Mouse (Mus musculus) neural tube, embryonic 12.5 days (tissue): ENCODE results near the gene Elmo1. TPM values are rescaled to one million over a fixed set of nuclear protein-coding genes. Genes with fewer than 3 reads are reported as not detected.

ENCODE experiments used
- ATAC-seq: fragments of 200-750 bp; cut with Nextera tagmentation; 2 replicates; pipeline ENCODE4 v1.8.0; 2017; ENCODE audit warnings: low read depth, mild to moderate bottlenecking, moderate TSS enrichment, moderate library complexity; ENCODE audit not compliant: low FRiP score
- H3K27ac ChIP-seq: fragments of 300-500 bp; sonication (generic); 2 replicates; pipeline ENCODE4 v1.5.1; 2016
- H3K27me3 ChIP-seq: fragments of 300-500 bp; sonication (generic); replicated peaks from 2 replicates; pipeline ENCODE4 v1.6.1; 2016; ENCODE audit warnings: mild to moderate bottlenecking
- H3K36me3 ChIP-seq: fragments of 300-500 bp; sonication (generic); 2 replicates; pipeline ENCODE4 v1.6.1; 2016; ENCODE audit warnings: mild to moderate bottlenecking
- H3K4me1 ChIP-seq: fragments of 300-500 bp; sonication (generic); 2 replicates; pipeline ENCODE4 v1.6.1; 2016
- H3K4me2 ChIP-seq: fragments of 300-500 bp; sonication (generic); replicated peaks from 2 replicates; pipeline ENCODE4 v1.6.1; 2016; ENCODE audit warnings: mild to moderate bottlenecking
- H3K4me3 ChIP-seq: fragments of 300-500 bp; sonication (generic); 2 replicates; pipeline ENCODE4 v1.5.1; 2016
- H3K9ac ChIP-seq: fragments of 300-500 bp; sonication (generic); 2 replicates; pipeline ENCODE4 v1.6.1; 2016; ENCODE audit warnings: mild to moderate bottlenecking
- H3K9me3 ChIP-seq: fragments of 300-500 bp; sonication (generic); 2 replicates; pipeline ENCODE4 v1.6.1; 2016; ENCODE audit warnings: mild to moderate bottlenecking
- WGBS: fragments of 180-500 bp; shearing (Covaris S2); methylation state at CpG from one replicate; pipeline ENCODE4 v1.1.7; 2016; 5-methylcytosine and 5-hydroxymethylcytosine counted together
- polyA plus RNA-seq: library from polyadenylated mRNA; unstranded; fragments of >200 nt; fragmentation: Nextera tagmentation; extraction: Ambion mirVana; gene quantifications from 2 replicates; pipeline ENCODE4 v1.2.1, GENCODE M21; 2016

The Elmo1 gene
- polyA plus RNA-seq, 1 experiment from 2014 or later, result 39.5 TPM

GRCm38 (mm10) chr13:20063331-20063730, 27.1 kb upstream of the Elmo1 start:
- no peak for ATAC-seq
- Histone ChIP-seq H3K27me3 (no peaks in the 10 kb centered on the region), H3K4me3 (no peak overlapping the region), H3K36me3 (no peaks in the 10 kb centered on the region), H3K27ac (no peak overlapping the region), H3K4me1 (no peaks in the 10 kb centered on the region), H3K9ac (no peak overlapping the region), H3K9me3 (no peaks in the 10 kb centered on the region), H3K4me2 (no peak overlapping the region)
- 77% methylated on average over 5 of the region's 5 CpGs for WGBS

DNA sequence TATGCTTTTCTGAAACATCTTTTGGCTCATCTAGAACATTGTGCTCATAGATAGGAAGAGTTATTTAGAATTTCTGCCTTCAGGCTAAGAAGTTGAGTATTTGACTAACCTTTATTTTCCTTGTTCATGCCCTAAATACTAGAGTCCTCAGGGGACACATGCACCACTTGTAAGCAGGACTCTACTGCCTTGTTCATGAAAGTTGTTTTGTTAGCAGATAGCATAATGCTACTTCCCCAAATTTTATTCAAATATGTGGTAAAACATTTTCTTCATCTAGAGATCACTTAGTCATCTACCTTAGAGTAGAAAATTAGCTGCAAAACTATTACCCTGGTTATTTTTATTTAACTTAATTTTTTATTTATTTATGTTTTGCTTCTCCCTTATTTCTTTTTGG, 18.4 kb upstream of the Elmo1 start:
- H3K4me3 ChIP-seq, result no peak overlapping the region
- no peaks in the 10 kb centered on the region for H3K4me1 ChIP-seq
- H3K27me3 ChIP-seq, result no peaks in the 10 kb centered on the region
- H3K9ac ChIP-seq, result no peak overlapping the region
- no peaks in the 10 kb centered on the region for H3K36me3 ChIP-seq
- H3K9me3 ChIP-seq, result no peaks in the 10 kb centered on the region
- ATAC-seq, result no peak
- no peak overlapping the region for H3K27ac ChIP-seq
- no peak overlapping the region for H3K4me2 ChIP-seq

GRCm38 (mm10) chr13:20072994-20073393, 17.4 kb upstream of the Elmo1 start:
- no peaks in the 10 kb centered on the region for H3K27me3 ChIP-seq
- ATAC-seq, result no peak
- H3K9me3 ChIP-seq, result no peaks in the 10 kb centered on the region
- no peak overlapping the region for H3K9ac ChIP-seq
- H3K27ac ChIP-seq, result no peak overlapping the region
- H3K36me3 ChIP-seq, result no peaks in the 10 kb centered on the region
- H3K4me2 ChIP-seq, result no peak overlapping the region
- H3K4me3 ChIP-seq, result no peak overlapping the region
- H3K4me1 ChIP-seq, result no peaks in the 10 kb centered on the region
- WGBS, result 90% methylated on average over 5 of the region's 5 CpGs

- no peaks in the 10 kb centered on the region for H3K36me3 ChIP-seq
- no peaks in the 10 kb centered on the region; the same call in 1 of the 2 replicates for H3K9me3 ChIP-seq
- WGBS, result 92% methylated on average over 1 of the region's 1 CpGs
- no peak overlapping the region for H3K4me3 ChIP-seq
- no peaks in the 10 kb centered on the region for H3K27me3 ChIP-seq
- no peak overlapping the region for H3K27ac ChIP-seq
- no peak overlapping the region for H3K9ac ChIP-seq
- no peak for ATAC-seq
- H3K4me2 ChIP-seq, result no peak overlapping the region
- H3K4me1 ChIP-seq, result no peaks in the 10 kb centered on the region
Observed at GRCm38 (mm10) chr13:20076521-20076920, 13.9 kb upstream of the Elmo1 start.

- Histone ChIP-seq H3K4me2 (no peak overlapping the region), H3K27ac (no peak overlapping the region), H3K27me3 (no peaks in the 10 kb centered on the region), H3K9me3 (no peaks in the 10 kb centered on the region; the same call in 1 of the 2 replicates), H3K4me1 (no peaks in the 10 kb centered on the region), H3K36me3 (no peaks in the 10 kb centered on the region), H3K9ac (no peak overlapping the region), H3K4me3 (no peak overlapping the region)
- WGBS, result 94% methylated on average over 3 of the region's 3 CpGs
- ATAC-seq, result no peak
Observed at GRCm38 (mm10) chr13:20077237-20077636, 13.2 kb upstream of the Elmo1 start.

DNA sequence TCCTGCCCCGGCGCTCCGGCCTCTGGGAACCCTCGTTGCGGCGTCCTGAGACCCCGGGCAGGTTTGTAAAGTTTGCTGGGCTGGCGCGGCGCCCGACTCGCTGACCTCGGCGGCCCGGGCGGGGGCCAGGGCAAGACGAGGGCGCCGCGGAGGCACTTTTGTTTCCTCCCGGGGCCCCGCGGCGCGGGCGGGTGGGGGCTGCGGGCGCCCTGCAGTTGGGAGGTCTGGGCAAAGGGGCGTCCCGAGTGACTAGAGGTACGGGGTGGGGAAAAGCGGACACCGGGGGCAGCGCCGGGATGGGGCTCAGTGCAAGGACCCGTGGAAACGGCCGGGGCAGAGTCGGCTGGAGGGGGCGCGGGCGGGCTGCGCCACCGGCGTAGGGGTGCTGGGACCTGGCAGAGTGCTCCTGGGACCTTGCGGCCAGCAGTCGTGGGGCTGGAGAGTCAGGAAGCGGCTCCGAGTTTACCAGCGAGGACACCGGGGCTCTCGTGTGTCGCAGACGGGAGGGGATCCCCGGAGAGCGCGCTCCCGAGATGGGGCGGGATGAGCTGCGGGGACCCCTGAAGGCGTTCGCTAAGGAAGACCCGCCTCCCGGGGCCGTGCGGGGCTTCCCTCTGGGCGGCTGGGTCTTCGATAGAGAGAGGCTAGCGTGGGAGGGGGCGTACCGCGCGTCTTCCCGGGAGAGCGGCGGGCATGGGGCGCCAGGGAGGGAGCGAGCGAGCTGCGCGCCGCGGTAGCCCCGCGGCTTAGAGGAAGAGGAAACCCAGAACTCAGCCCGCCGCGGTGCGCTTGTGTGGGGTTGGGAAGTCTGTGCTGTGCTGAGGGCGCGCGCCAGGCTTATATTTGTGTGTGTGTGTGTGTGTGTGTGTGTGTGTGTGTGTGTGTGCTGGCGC, 561 bp downstream of the Elmo1 start:
- Histone ChIP-seq H3K9ac (peak overlapping the region; percentile 74), H3K4me3 (peak overlapping the region; percentile 84), H3K36me3 (no peaks in the 10 kb centered on the region), H3K4me2 (peak overlapping the region; percentile 94), H3K27me3 (no peaks in the 10 kb centered on the region), H3K27ac (peak overlapping the region; percentile 53; the same call in 1 of the 2 replicates), H3K4me1 (0 out of 2 replicates have a peak, but pooled peaks cover 5% of the 10 kb centered on the region), H3K9me3 (no peaks in the 10 kb centered on the region)
- under 1% methylated on average over 92 of the region's 93 CpGs for WGBS
- peak; percentile 80 for ATAC-seq

- WGBS, result under 1% methylated on average over 9 of the region's 10 CpGs
- no peak overlapping the region for H3K27ac ChIP-seq
- peak; percentile 42 for ATAC-seq
Observed at GRCm38 (mm10) chr13:20091604-20091926, 1.2 kb downstream of the Elmo1 start.

GRCm38 (mm10) chr13:20092301-20092700, 1.9 kb downstream of the Elmo1 start:
- WGBS, result 90% methylated on average over 3 of the region's 3 CpGs
- no peak overlapping the region for H3K27ac ChIP-seq
- H3K27me3 ChIP-seq, result no peaks in the 10 kb centered on the region
- no peak for ATAC-seq
- H3K4me3 ChIP-seq, result no peak overlapping the region
- no peaks in the 10 kb centered on the region for H3K9me3 ChIP-seq
- no peak overlapping the region for H3K4me2 ChIP-seq
- H3K36me3 ChIP-seq, result no peaks in the 10 kb centered on the region
- 0 out of 2 replicates have a peak, but pooled peaks cover 5% of the 10 kb centered on the region for H3K4me1 ChIP-seq
- no peak overlapping the region for H3K9ac ChIP-seq

More at GRCm38 (mm10) chr13:20091604-20091926, 1.2 kb downstream of the Elmo1 start:
- Histone ChIP-seq H3K9me3 (no peaks in the 10 kb centered on the region), H3K4me1 (0 out of 2 replicates have a peak, but pooled peaks cover 5% of the 10 kb centered on the region), H3K36me3 (no peaks in the 10 kb centered on the region), H3K9ac (peak overlapping the region; percentile 74), H3K4me3 (peak overlapping the region; percentile 84), H3K4me2 (peak overlapping the region; percentile 94), H3K27me3 (no peaks in the 10 kb centered on the region)

DNA sequence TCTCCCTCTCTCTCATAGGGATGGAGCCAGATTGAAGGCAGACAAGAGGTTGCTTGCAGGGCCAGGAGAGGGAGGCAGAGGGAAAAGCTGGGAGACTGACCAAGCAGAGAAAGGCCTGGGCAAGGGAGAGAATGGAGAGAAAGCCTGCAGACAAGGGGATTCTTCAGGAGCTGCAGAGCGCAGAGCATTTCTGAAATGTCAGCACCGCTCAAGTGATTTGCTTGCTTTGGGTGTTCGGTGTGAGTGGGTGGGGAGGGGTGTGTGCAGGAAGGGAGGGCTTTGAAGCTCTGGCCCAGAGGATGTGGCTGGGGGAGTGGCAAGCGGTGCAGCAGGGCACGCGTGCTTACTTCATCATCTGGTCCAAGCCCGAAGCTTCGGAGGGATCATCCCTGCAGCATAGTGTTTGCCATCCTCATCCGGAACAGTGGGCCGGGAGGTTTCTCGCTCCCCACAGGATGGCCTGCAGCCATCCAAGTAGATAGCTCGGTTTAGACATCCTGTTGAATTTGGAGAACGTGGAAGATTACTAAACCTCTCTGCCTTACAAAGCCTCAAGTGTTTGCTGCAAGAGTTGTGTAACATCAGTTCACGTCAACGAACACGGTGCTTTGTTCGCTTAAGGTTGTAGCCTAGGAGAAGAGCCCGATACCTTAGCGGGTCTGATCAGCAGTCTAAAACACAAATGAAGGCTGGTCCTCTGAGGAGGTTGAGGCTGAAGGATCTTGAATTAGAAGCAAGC, 3.1 kb downstream of the Elmo1 start:
- Histone ChIP-seq H3K27ac (no peak overlapping the region), H3K36me3 (no peaks in the 10 kb centered on the region), H3K27me3 (no peaks in the 10 kb centered on the region), H3K4me1 (0 out of 2 replicates have a peak, but pooled peaks cover 5% of the 10 kb centered on the region), H3K4me3 (no peak overlapping the region), H3K4me2 (no peak overlapping the region), H3K9ac (no peak overlapping the region), H3K9me3 (no peaks in the 10 kb centered on the region)
- 78% methylated on average over 19 of the region's 19 CpGs for WGBS
- no peak for ATAC-seq

- Histone ChIP-seq H3K27ac (no peak overlapping the region), H3K36me3 (no peaks in the 10 kb centered on the region), H3K4me2 (no peak overlapping the region), H3K4me1 (0 out of 2 replicates have a peak, but pooled peaks cover 2% of the 10 kb centered on the region), H3K9me3 (no peaks in the 10 kb centered on the region), H3K4me3 (no peak overlapping the region), H3K27me3 (no peaks in the 10 kb centered on the region), H3K9ac (no peak overlapping the region)
- WGBS, result 94% methylated on average over 4 of the region's 4 CpGs
- ATAC-seq, result no peak
Observed at GRCm38 (mm10) chr13:20094916-20095700, 4.7 kb downstream of the Elmo1 start.

DNA sequence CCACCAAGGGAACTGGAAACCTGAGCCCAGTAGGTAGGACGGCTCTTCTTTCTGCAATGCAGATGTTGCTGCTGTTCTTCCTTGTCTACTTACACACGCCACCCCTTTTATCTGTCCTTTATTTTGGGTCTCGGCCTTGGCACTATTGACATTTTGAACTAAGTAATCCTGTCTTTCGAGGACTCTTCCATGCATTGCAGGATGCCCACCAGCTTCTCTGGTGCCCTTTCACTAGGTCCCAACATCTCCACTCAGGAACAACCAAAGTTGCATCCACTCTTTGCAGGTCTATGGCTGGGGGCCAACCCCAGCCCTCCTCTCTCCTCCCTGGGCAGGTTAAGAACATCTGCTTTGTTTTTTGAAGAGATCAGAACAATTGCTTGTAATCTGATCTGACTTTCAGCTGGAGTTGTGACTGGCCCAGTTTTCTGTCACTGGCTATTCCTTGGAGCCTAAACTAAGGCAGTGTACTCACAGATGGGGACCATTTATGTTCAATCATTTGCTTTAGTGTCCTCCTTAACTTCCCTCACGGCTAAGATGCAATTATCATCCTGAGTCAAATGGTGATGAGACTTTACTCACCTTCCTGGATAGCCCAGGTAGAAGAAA, 6.7 kb downstream of the Elmo1 start:
- H3K9ac ChIP-seq, result no peak overlapping the region

More for the DNA sequence above, 6.7 kb downstream of the Elmo1 start:
- no peak for ATAC-seq
- Histone ChIP-seq H3K4me1 (0 out of 2 replicates have a peak, but pooled peaks cover 2% of the 10 kb centered on the region), H3K4me2 (no peak overlapping the region), H3K27ac (no peak overlapping the region), H3K36me3 (no peaks in the 10 kb centered on the region), H3K27me3 (no peaks in the 10 kb centered on the region), H3K9me3 (no peaks in the 10 kb centered on the region), H3K4me3 (no peak overlapping the region)
- 55% methylated on average over 5 of the region's 5 CpGs for WGBS
